Mouse (Mus musculus) spleen, adult 2 months (tissue): ENCODE results near the gene Hs1bp3.

Experiments
- CTCF ChIP-seq: fragments of 200-500 bp; IDR thresholded peaks from 2 replicates; pipeline ENCODE4 v1.5.1; 2011; ENCODE audit warnings: mild to moderate bottlenecking, inconsistent platforms; ENCODE audit not compliant: insufficient read depth, insufficient read length, insufficient replicate concordance; ENCODE audit errors: extremely low read depth
- POLR2A ChIP-seq: fragments of 200-500 bp; IDR thresholded peaks from 2 replicates; pipeline ENCODE4 v1.6.1; 2011; ENCODE audit warnings: low read depth, low read length, inconsistent platforms

DNA sequence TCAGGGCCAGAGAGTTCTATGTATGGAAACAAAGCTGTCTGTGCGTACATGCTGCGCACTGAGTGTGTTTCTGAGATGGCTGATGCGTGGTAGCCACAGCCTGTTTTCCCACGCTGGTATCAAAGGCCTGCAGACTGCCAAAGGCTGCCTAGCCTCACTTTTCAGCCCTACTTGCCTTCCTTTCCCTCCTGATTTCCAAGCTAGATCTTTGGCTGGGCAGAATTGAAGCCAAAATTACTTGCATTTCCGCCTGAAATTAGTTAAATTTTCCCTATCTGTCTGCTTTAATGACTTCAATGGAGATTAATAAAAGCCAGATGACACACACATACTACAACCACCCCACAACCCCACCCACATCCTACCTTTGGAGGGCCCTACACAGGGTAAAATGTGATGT is 12.7 kb upstream of the Hs1bp3 start:
- TF ChIP-seq POLR2A (no peak), CTCF (no peak)
